Mouse (Mus musculus) kidney, postnatal 0 days (tissue): ENCODE measurements around the gene Adcy3. TPM values are rescaled to one million over a fixed set of nuclear protein-coding genes. Genes with fewer than 3 reads are reported as not detected.
A peak's percentile ranks its signal among the peaks of the same experiment; 100 is the strongest.

ENCODE experiments used
- ATAC-seq: fragments of 200-750 bp; cut with Nextera tagmentation; replicated peaks from 2 replicates; pipeline ENCODE4 v1.8.0; 2017; ENCODE audit warnings: low read depth, moderate number of reproducible peaks, moderate TSS enrichment, moderate library complexity; ENCODE audit not compliant: low FRiP score
- DNase-seq: peaks from one replicate; pipeline ENCODE4 v3.0.0-alpha.2; 2016; ENCODE audit warnings: low spot score
- H3K27ac ChIP-seq: fragments of 300-500 bp; sonication (generic); 2 replicates; pipeline ENCODE4 v1.5.1; 2014; ENCODE audit warnings: mild to moderate bottlenecking
- H3K27me3 ChIP-seq: fragments of 300-500 bp; sonication (generic); 2 replicates; pipeline ENCODE4 v1.6.1; 2014; ENCODE audit warnings: low read length, mixed read lengths; ENCODE audit not compliant: insufficient read depth
- H3K36me3 ChIP-seq: fragments of 300-500 bp; sonication (generic); 2 replicates; pipeline ENCODE4 v1.6.1; 2014; ENCODE audit warnings: low read length, mixed read lengths; ENCODE audit not compliant: insufficient read depth
- H3K4me1 ChIP-seq: fragments of 300-500 bp; sonication (generic); replicated peaks from 2 replicates; pipeline ENCODE4 v1.6.1; 2014; ENCODE audit warnings: antibody characterized with exemption, low read length, mixed read lengths; ENCODE audit not compliant: insufficient read depth
- H3K4me2 ChIP-seq: fragments of 300-500 bp; sonication (generic); 2 replicates; pipeline ENCODE4 v1.6.1; 2014; ENCODE audit warnings: mild to moderate bottlenecking, low read length, moderate library complexity, mixed read lengths
- H3K4me3 ChIP-seq: fragments of 300-500 bp; sonication (generic); replicated peaks from 2 replicates; pipeline ENCODE4 v1.5.1; 2014; ENCODE audit warnings: low read depth, low read length
- H3K9ac ChIP-seq: fragments of 300-500 bp; sonication (generic); 2 replicates; pipeline ENCODE4 v1.6.1; 2014; ENCODE audit warnings: low read depth, low read length
- H3K9me3 ChIP-seq: fragments of 300-500 bp; sonication (generic); replicated peaks from 2 replicates; pipeline ENCODE4 v1.6.1; 2016; ENCODE audit warnings: low read length, inconsistent platforms, mixed read lengths
- CTCF ChIP-seq: IDR thresholded peaks from 2 replicates; pipeline ENCODE4 v1.5.1; 2016; ENCODE audit warnings: antibody characterized with exemption, low read depth, mild to moderate bottlenecking, moderate library complexity
- WGBS: fragments of 180-500 bp; shearing (Covaris S2); extraction: QIAGEN DNeasy Blood & Tissue Kit; methylation state at CpG from one replicate; pipeline ENCODE4 v1.1.7; 2014; 5-methylcytosine and 5-hydroxymethylcytosine counted together
- polyA plus RNA-seq: library from polyadenylated mRNA; unstranded; fragments of >200 nt; fragmentation: Nextera tagmentation; extraction: Ambion mirVana; gene quantifications from 2 replicates; pipeline ENCODE4 v1.2.1, GENCODE M21; 2015

Gene Adcy3
- polyA plus RNA-seq, 1 experiment from 2014 or later, result 6.2 TPM

DNA sequence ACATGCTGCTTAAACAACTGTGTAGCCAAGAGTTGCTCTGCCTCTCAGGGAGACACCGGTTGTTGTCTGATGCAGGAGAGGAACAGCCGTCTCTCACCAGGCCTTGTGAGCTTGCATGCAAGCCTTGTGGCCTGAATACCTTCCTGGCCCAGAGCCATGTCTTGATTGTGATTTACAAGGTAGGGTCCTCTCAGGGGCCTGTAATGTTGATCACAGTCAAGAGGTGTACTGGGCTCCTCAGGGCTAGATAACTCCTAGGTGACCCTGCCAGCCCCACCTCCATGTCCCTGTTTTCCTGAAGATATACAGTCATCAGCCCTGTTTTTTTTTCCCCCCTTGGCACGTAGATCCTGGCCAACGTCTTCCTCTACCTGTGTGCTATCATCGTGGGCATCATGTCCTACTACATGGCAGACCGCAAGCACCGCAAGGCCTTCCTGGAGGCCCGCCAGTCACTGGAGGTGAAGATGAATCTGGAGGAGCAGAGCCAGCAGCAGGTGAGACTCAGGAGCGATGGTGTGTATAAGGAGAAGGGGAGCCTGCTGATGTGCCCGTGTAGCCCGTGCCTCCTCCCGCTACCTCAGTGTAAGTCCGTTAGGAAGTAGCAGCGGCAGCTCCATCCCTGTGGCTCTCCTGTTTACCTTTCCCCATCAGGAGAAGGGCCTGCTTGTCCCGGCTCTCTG, 40.3 kb downstream of the Adcy3 start:
- H3K27ac ChIP-seq, result no peak overlapping the region
- no peak for DNase-seq
- no peaks in the 10 kb centered on the region for H3K9me3 ChIP-seq
- H3K4me3 ChIP-seq, result no peak overlapping the region
- no peak for ATAC-seq
- no peaks in the 10 kb centered on the region for H3K4me1 ChIP-seq
- H3K36me3 ChIP-seq, result no peaks in the 10 kb centered on the region
- no peak overlapping the region for H3K9ac ChIP-seq
- no peak for TF ChIP-seq CTCF
- WGBS, result 81% methylated on average over 15 of the region's 15 CpGs
- no peak overlapping the region for H3K4me2 ChIP-seq
- no peaks in the 10 kb centered on the region for H3K27me3 ChIP-seq

- Histone ChIP-seq H3K27me3 (no peaks in the 10 kb centered on the region), H3K27ac (no peak overlapping the region), H3K4me2 (no peak overlapping the region), H3K9me3 (no peaks in the 10 kb centered on the region), H3K36me3 (no peaks in the 10 kb centered on the region), H3K4me1 (no peaks in the 10 kb centered on the region), H3K4me3 (no peak overlapping the region), H3K9ac (no peak overlapping the region)
- ATAC-seq (no peak), DNase-seq (no peak)
- 59% methylated on average over 5 of the region's 5 CpGs for WGBS
- TF ChIP-seq CTCF, result no peak
Measured at GRCm38 (mm10) chr12:4178839-4179238, 45.9 kb downstream of the Adcy3 start.

- no peak for ATAC-seq
Measured at GRCm38 (mm10) chr12:4179671-4180233, 46.8 kb downstream of the Adcy3 start.

GRCm38 (mm10) chr12:4180507-4180906, 47.6 kb downstream of the Adcy3 start:
- no peaks in the 10 kb centered on the region for H3K9me3 ChIP-seq
- no peak for TF ChIP-seq CTCF
- no peak overlapping the region for H3K27ac ChIP-seq
- no peaks in the 10 kb centered on the region for H3K36me3 ChIP-seq
- no peak overlapping the region for H3K4me3 ChIP-seq
- no peak for DNase-seq
- no peak overlapping the region for H3K4me2 ChIP-seq
- 51% methylated on average over 3 of the region's 3 CpGs for WGBS
- H3K27me3 ChIP-seq, result no peaks in the 10 kb centered on the region
- H3K9ac ChIP-seq, result no peak overlapping the region
- H3K4me1 ChIP-seq, result no peaks in the 10 kb centered on the region
- no peak for ATAC-seq

More at GRCm38 (mm10) chr12:4179671-4180233, 46.8 kb downstream of the Adcy3 start:
- H3K4me1 ChIP-seq, result no peaks in the 10 kb centered on the region
- H3K9ac ChIP-seq, result no peak overlapping the region
- 65% methylated on average over 6 of the region's 6 CpGs for WGBS
- no peaks in the 10 kb centered on the region for H3K36me3 ChIP-seq
- H3K4me2 ChIP-seq, result no peak overlapping the region
- H3K4me3 ChIP-seq, result no peak overlapping the region
- H3K27me3 ChIP-seq, result no peaks in the 10 kb centered on the region
- no peak for DNase-seq
- no peak overlapping the region for H3K27ac ChIP-seq
- TF ChIP-seq CTCF, result no peak
- H3K9me3 ChIP-seq, result no peaks in the 10 kb centered on the region

- WGBS, result 12% methylated on average over 2 of the region's 2 CpGs
- DNase-seq (peak; percentile 52), ATAC-seq (no peak)
- no peak overlapping the region for H3K27ac ChIP-seq
- H3K9me3 ChIP-seq, result no peaks in the 10 kb centered on the region
- H3K4me1 ChIP-seq, result no peaks in the 10 kb centered on the region
- H3K9ac ChIP-seq, result no peak overlapping the region
- H3K4me2 ChIP-seq, result no peak overlapping the region
- no peaks in the 10 kb centered on the region for H3K27me3 ChIP-seq
- H3K4me3 ChIP-seq, result no peak overlapping the region
- no peak for TF ChIP-seq CTCF
- H3K36me3 ChIP-seq, result no peaks in the 10 kb centered on the region
Measured at GRCm38 (mm10) chr12:4184648-4185047, 51.7 kb downstream of the Adcy3 start.

DNA sequence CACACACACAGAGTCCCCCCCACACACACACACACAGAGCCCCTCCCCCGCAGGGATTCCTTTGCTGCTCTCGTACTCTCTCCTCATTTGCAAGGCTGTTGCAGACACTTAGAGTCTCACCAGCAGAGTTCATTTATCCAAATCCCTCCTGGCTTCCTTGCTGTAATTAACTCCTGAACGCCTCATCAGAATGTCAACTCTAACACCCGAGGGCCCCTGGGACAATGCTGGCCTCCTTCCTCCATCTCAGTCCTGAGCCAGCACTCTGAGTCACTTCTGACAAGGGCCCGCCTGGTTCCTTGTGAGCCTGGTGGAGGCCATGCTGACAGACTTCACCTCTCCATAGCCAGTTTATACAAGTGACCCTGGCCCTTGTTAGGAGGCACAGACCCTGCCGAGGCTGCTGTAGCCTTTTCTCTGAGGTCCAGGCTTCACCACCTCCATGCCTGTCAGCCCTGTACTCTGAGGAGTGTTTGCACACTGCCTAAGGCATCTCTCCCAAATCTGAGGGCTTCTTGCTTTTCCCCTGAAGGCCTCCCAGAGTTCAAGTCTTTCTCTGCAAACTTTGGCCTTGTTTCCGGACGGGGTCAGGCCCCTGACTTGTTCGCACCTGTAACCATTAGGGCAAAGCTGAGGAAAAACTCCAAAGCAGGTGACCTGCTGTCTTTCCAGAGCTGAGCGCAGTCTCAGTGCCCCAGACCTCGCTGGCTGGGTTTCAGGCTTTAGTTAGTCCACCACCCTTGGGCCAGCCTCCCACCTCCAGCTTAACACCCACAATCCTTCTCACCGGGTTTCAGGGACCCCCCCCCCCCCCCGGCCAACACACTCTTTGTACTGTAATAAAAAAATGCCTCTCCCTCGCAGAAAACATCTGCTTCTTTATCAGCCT, 55.5 kb downstream of the Adcy3 start:
- WGBS, result 39% methylated on average over 13 of the region's 14 CpGs
- no peaks in the 10 kb centered on the region for H3K9me3 ChIP-seq
- H3K4me1 ChIP-seq, result peaks cover 14% of the 10 kb centered on the region
- no peaks in the 10 kb centered on the region for H3K36me3 ChIP-seq
- ATAC-seq (0 out of 2 replicates have a peak, but pooled peaks have one; percentile 54), DNase-seq (peak; percentile 83)
- no peak overlapping the region for H3K9ac ChIP-seq
- TF ChIP-seq CTCF, result no peak
- no peak overlapping the region for H3K4me3 ChIP-seq
- peak overlapping the region; percentile 55; the same call in 1 of the 2 replicates for H3K27ac ChIP-seq
- H3K4me2 ChIP-seq, result no peak overlapping the region
- no peaks in the 10 kb centered on the region for H3K27me3 ChIP-seq
